In genomic region chr12:26571602-26572001, GRCm38 (mm10) we compare ENCODE assay signal across 29 mouse cellular contexts.
DNase-seq lines count a peak whose midpoint lies in the region; ATAC-seq and TF ChIP-seq lines count a peak whose summit lies in the region.
"Had no signal": no experiment of that assay in that cellular context is flagged by ENCODE, and none has a peak within 500 bp of the region (broad histone marks: within the 10 kb centered on the region; RNA-seq: fewer than 3 reads in every experiment).

No protein-coding gene starts in this region.

- H3K9me3 ChIP-seq in forebrain, embryonic 10.5 days: no peaks in the 10 kb centered on the region
- no peaks in the 10 kb centered on the region for H3K9me3 ChIP-seq in forebrain, embryonic 12.5 days
- H3K9me3 ChIP-seq in kidney, embryonic 16.5 days (ENCODE audit: low read length): no peaks in the 10 kb centered on the region
- no peaks in the 10 kb centered on the region for H3K9me3 ChIP-seq in lung, postnatal 0 days (ENCODE audit: low read length)
- H3K9me3 ChIP-seq: embryonic facial prominence, embryonic 12.5 days; heart, embryonic 12.5 days; heart, embryonic 15.5 days; hindbrain, embryonic 10.5 days; hindbrain, embryonic 13.5 days had no signal

- H3K36me3 ChIP-seq in forebrain, embryonic 10.5 days (replicated peaks): no peaks in the 10 kb centered on the region
- no peaks in the 10 kb centered on the region for H3K36me3 ChIP-seq in forebrain, embryonic 12.5 days (replicated peaks)
- H3K36me3 ChIP-seq in kidney, embryonic 16.5 days (ENCODE audit: insufficient read depth, low read length): no peaks in the 10 kb centered on the region
- no peaks in the 10 kb centered on the region for H3K36me3 ChIP-seq in lung, postnatal 0 days (ENCODE audit: insufficient read depth, low read length)
- H3K36me3 ChIP-seq: embryonic facial prominence, embryonic 12.5 days; heart, embryonic 12.5 days; heart, embryonic 15.5 days; hindbrain, embryonic 10.5 days; hindbrain, embryonic 13.5 days had no signal

- no peaks in the 10 kb centered on the region for H3K4me1 ChIP-seq in forebrain, embryonic 10.5 days
- H3K4me1 ChIP-seq in forebrain, embryonic 12.5 days: no peaks in the 10 kb centered on the region
- peaks cover 14% of the 10 kb centered on the region for H3K4me1 ChIP-seq in kidney, embryonic 16.5 days (ENCODE audit: insufficient read depth, low read length)
- no peaks in the 10 kb centered on the region for H3K4me1 ChIP-seq in lung, postnatal 0 days (ENCODE audit: insufficient read depth, low read depth, low read length)
- H3K4me1 ChIP-seq: heart, embryonic 12.5 days; heart, embryonic 15.5 days; hindbrain, embryonic 10.5 days; hindbrain, embryonic 13.5 days had no signal

- TF ChIP-seq CTCF in lung, postnatal 0 days (IDR thresholded peaks at IDR 0.05): no peak

- WGBS in forebrain, embryonic 10.5 days: 87% methylated on average over 7 of the region's 7 CpGs
- WGBS in forebrain, embryonic 12.5 days: 94% methylated on average over 7 of the region's 7 CpGs
- 65% methylated on average over 7 of the region's 7 CpGs for WGBS in kidney, embryonic 16.5 days
- 59% methylated on average over 7 of the region's 7 CpGs for WGBS in lung, postnatal 0 days

- TF ChIP-seq EP300 in lung, postnatal 0 days (IDR thresholded peaks at IDR 0.05): no peak

- no peaks in the 10 kb centered on the region for H3K27me3 ChIP-seq in forebrain, embryonic 10.5 days (ENCODE audit: poor library complexity, severe bottlenecking)
- no peaks in the 10 kb centered on the region for H3K27me3 ChIP-seq in forebrain, embryonic 12.5 days
- H3K27me3 ChIP-seq in kidney, embryonic 16.5 days (ENCODE audit: insufficient read depth, low read length): no peaks in the 10 kb centered on the region
- no peaks in the 10 kb centered on the region for H3K27me3 ChIP-seq in lung, postnatal 0 days (replicated peaks; ENCODE audit: insufficient read depth, low read length)
- H3K27me3 ChIP-seq: CH12.LX; embryonic facial prominence, embryonic 12.5 days; heart, embryonic 12.5 days; heart, embryonic 15.5 days; hindbrain, embryonic 13.5 days had no signal

- H3K9ac ChIP-seq in forebrain, embryonic 12.5 days: no peak overlapping the region
- no peak overlapping the region for H3K9ac ChIP-seq in kidney, embryonic 16.5 days (replicated peaks; ENCODE audit: low read length)
- no peak overlapping the region for H3K9ac ChIP-seq in lung, postnatal 0 days (replicated peaks; ENCODE audit: low read depth)
- H3K9ac ChIP-seq: embryonic facial prominence, embryonic 12.5 days; forebrain, postnatal 0 days; heart, embryonic 12.5 days; heart, embryonic 15.5 days; hindbrain, embryonic 13.5 days had no signal

- H3K4me3 ChIP-seq in forebrain, embryonic 10.5 days: no peak overlapping the region
- no peak overlapping the region for H3K4me3 ChIP-seq in forebrain, embryonic 12.5 days (replicated peaks)
- H3K4me3 ChIP-seq in kidney, embryonic 16.5 days (ENCODE audit: low read length): no peak overlapping the region
- H3K4me3 ChIP-seq in lung, postnatal 0 days (ENCODE audit: low read depth, low read length): no peak overlapping the region
- H3K4me3 ChIP-seq: embryonic facial prominence, embryonic 12.5 days; erythroblast, embryonic 14.5 days; gastrocnemius, adult 2 months; heart, embryonic 12.5 days; heart, embryonic 15.5 days; hindbrain, embryonic 10.5 days; hindbrain, embryonic 13.5 days had no signal

- no peak for DNase-seq in forebrain, embryonic 10.5 days (ENCODE audit: extremely low spot score, low spot score)
- no peak for DNase-seq in kidney, postnatal 36 days
- DNase-seq in lung, postnatal 0 days (ENCODE audit: low spot score): no peak
- DNase-seq in lung, postnatal 36 days: no peak
- peak; percentile 54 for DNase-seq in R1 (ENCODE audit: low read depth, low spot score)
- DNase-seq in right cerebral cortex, postnatal 36 days (ENCODE audit: low spot score in 2 of 2): no peak
- DNase-seq: adrenal gland, postnatal 10 days; adrenal gland, postnatal 36 days; B cell, adult 2 months; cerebellum, adult 18-20 months; cerebellum, adult 9-10 months; cerebellum, postnatal 14 days; forebrain, postnatal 0 days; gastrocnemius, adult 2 months; gastrocnemius, postnatal 14 days; heart, adult 18-20 months; heart, postnatal 10 days; heart, postnatal 36 days had no signal

- ATAC-seq in forebrain, embryonic 12.5 days (ENCODE audit: low FRiP score): no peak
- peak; percentile 79; the same call in 1 of the 2 replicates for ATAC-seq in kidney, embryonic 16.5 days (ENCODE audit: low FRiP score, low TSS enrichment)
- peak; percentile 62; the same call in 1 of the 2 replicates for ATAC-seq in lung, postnatal 0 days
- ATAC-seq: forebrain, embryonic 14.5 days; forebrain, postnatal 0 days; hindbrain, embryonic 16.5 days had no signal

- 0 out of 2 replicates have a peak overlapping the region, but pooled peaks have one; percentile 25 for H3K27ac ChIP-seq in forebrain, embryonic 10.5 days
- H3K27ac ChIP-seq in forebrain, embryonic 12.5 days: no peak overlapping the region
- peak overlapping the region; percentile 62 for H3K27ac ChIP-seq in kidney, embryonic 16.5 days (ENCODE audit: low read length)
- no peak overlapping the region for H3K27ac ChIP-seq in lung, postnatal 0 days (ENCODE audit: low read length)
- H3K27ac ChIP-seq: embryonic facial prominence, embryonic 12.5 days; gastrocnemius, adult 2 months; heart, embryonic 15.5 days; hindbrain, embryonic 10.5 days; hindbrain, embryonic 13.5 days had no signal

- no peak overlapping the region for H3K4me2 ChIP-seq in forebrain, embryonic 12.5 days
- H3K4me2 ChIP-seq in kidney, embryonic 16.5 days (replicated peaks; ENCODE audit: low read depth, low read length): no peak overlapping the region
- H3K4me2 ChIP-seq in lung, postnatal 0 days (replicated peaks; ENCODE audit: low read depth, low read length): no peak overlapping the region
- H3K4me2 ChIP-seq: embryonic facial prominence, embryonic 12.5 days; heart, embryonic 12.5 days; heart, embryonic 15.5 days; hindbrain, embryonic 13.5 days had no signal

Comparison
In these comparisons a context has a peak if more than half of its experiments do, and no peak if none do; other contexts are left out.
1. H3K27ac ChIP-seq: peak in forebrain, embryonic 10.5 days (single experiment) and kidney, embryonic 16.5 days (single experiment); none in forebrain, embryonic 12.5 days (single experiment) and lung, postnatal 0 days (single experiment).